Comparison of ENCODE assay signal across 8 mouse cellular contexts in the genomic region with DNA sequence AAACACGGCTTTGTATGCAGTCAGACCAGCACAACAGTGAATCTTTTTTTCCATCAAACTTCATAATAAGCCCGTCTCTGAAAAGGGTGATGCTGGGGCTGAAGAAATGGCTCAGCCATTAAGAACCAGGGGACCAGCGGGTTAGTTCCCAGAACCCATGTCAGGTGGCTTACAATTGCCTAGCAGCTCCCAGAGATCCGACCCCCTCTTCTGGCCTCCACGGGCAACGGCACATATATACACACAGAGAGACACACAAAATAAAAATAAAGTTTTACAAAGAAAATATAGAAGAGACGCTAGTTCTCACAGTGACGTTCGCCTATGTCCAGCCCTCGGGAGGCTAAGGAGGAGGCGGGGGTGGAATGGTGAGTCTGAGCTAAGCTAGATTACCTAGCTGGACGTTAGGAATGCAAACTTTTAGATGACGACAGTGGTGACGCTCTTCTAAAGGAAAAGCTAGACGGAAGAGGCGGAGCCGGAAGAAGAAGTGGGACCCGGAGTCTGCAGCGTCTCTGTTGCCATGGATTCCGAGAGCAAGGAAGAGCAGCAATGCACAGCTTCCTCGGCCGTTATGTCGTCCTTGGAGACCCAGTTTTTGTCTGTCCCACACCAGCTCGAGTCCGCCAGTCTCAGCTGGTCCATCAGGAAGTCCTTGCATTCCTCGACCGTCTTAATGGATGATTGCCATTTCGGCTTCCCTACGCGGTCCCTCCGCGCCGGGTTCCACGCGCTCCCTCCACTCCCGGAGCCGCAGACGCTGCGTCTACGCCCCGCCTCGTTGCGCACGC. TPM values are rescaled to one million over a fixed set of nuclear protein-coding genes. Genes with fewer than 3 reads are reported as not detected.
DNase-seq lines count a peak whose midpoint lies in the region; ATAC-seq and TF ChIP-seq lines count a peak whose summit lies in the region.

A gene (plus strand): TSS at position 487 of the 791 bp plus-strand sequence.

- H3K27me3 ChIP-seq in embryonic facial prominence, embryonic 14.5 days (replicated peaks; ENCODE audit: control insufficient read depth, insufficient read depth, low read length) = no peaks in the 10 kb centered on the region
- H3K27me3 ChIP-seq in heart, embryonic 12.5 days (replicated peaks) = peaks cover 19% of the 10 kb centered on the region
- H3K27me3 ChIP-seq in kidney, embryonic 15.5 days = peaks cover 6% of the 10 kb centered on the region; the same call in 1 of the 2 replicates
- no peaks in the 10 kb centered on the region for H3K27me3 ChIP-seq in limb, embryonic 14.5 days (ENCODE audit: control insufficient read depth, insufficient read depth, low read length)
- H3K27me3 ChIP-seq in midbrain, embryonic 15.5 days (replicated peaks) = peaks cover 12% of the 10 kb centered on the region
- H3K27me3 ChIP-seq in stomach, embryonic 14.5 days (ENCODE audit: control insufficient read depth, insufficient read depth, low read length) = no peaks in the 10 kb centered on the region

- ATAC-seq in embryonic facial prominence, embryonic 14.5 days (ENCODE audit: low read depth) = peak; percentile 93
- peak; percentile 62 for ATAC-seq in heart, embryonic 12.5 days (ENCODE audit: insufficient number of reproducible peaks, low FRiP score)
- peak; percentile 79 for ATAC-seq in kidney, embryonic 15.5 days (replicated peaks; ENCODE audit: low FRiP score)
- peak; percentile 92 for ATAC-seq in limb, embryonic 14.5 days (ENCODE audit: low FRiP score, low read depth)
- ATAC-seq in midbrain, embryonic 15.5 days (replicated peaks) = peak; percentile 91
- peak; percentile 86 for ATAC-seq in stomach, embryonic 14.5 days (ENCODE audit: insufficient number of reproducible peaks, insufficient read depth, low FRiP score, low read depth)

- no peaks in the 10 kb centered on the region for H3K4me1 ChIP-seq in embryonic facial prominence, embryonic 14.5 days (ENCODE audit: control insufficient read depth, insufficient read depth, low read length)
- peaks cover 19% of the 10 kb centered on the region; the same call in 1 of the 2 replicates for H3K4me1 ChIP-seq in heart, embryonic 12.5 days (replicated peaks)
- peaks cover 22% of the 10 kb centered on the region for H3K4me1 ChIP-seq in kidney, embryonic 15.5 days
- peaks cover 4% of the 10 kb centered on the region; the same call in 1 of the 2 replicates for H3K4me1 ChIP-seq in limb, embryonic 14.5 days (ENCODE audit: control insufficient read depth, insufficient read depth, low read length)
- H3K4me1 ChIP-seq in midbrain, embryonic 15.5 days = peaks cover 12% of the 10 kb centered on the region
- 0 out of 2 replicates have a peak, but pooled peaks cover 4% of the 10 kb centered on the region for H3K4me1 ChIP-seq in stomach, embryonic 14.5 days (ENCODE audit: control insufficient read depth, insufficient read depth, low read length)

- no peaks in the 10 kb centered on the region for H3K36me3 ChIP-seq in embryonic facial prominence, embryonic 14.5 days (ENCODE audit: control insufficient read depth, insufficient read depth, low read length)
- no peaks in the 10 kb centered on the region for H3K36me3 ChIP-seq in heart, embryonic 12.5 days
- no peaks in the 10 kb centered on the region for H3K36me3 ChIP-seq in kidney, embryonic 15.5 days
- H3K36me3 ChIP-seq in limb, embryonic 14.5 days (ENCODE audit: control insufficient read depth, insufficient read depth, low read length) = no peaks in the 10 kb centered on the region
- H3K36me3 ChIP-seq in midbrain, embryonic 15.5 days (replicated peaks) = no peaks in the 10 kb centered on the region
- no peaks in the 10 kb centered on the region for H3K36me3 ChIP-seq in stomach, embryonic 14.5 days (ENCODE audit: control insufficient read depth, insufficient read depth, low read length)

- WGBS in embryonic facial prominence, embryonic 14.5 days = 2% methylated on average over 44 of the region's 44 CpGs
- WGBS in heart, embryonic 12.5 days = 4% methylated on average over 44 of the region's 44 CpGs
- WGBS in kidney, embryonic 15.5 days = 3% methylated on average over 44 of the region's 44 CpGs
- 3% methylated on average over 44 of the region's 44 CpGs for WGBS in limb, embryonic 14.5 days
- WGBS in midbrain, embryonic 15.5 days = 3% methylated on average over 44 of the region's 44 CpGs
- WGBS in stomach, embryonic 14.5 days = 2% methylated on average over 44 of the region's 44 CpGs

- peak within 1 kb of the TSS; percentile 67 for H3K4me3 ChIP-seq in embryonic facial prominence, embryonic 14.5 days (ENCODE audit: low read depth, low read length)
- peak within 1 kb of the TSS; percentile 78 for H3K4me3 ChIP-seq in heart, embryonic 12.5 days
- H3K4me3 ChIP-seq in kidney, embryonic 15.5 days (replicated peaks) = peak within 1 kb of the TSS; percentile 66
- H3K4me3 ChIP-seq in limb, embryonic 14.5 days (replicated peaks; ENCODE audit: low read length) = peak within 1 kb of the TSS; percentile 46
- H3K4me3 ChIP-seq in midbrain, embryonic 15.5 days = peak within 1 kb of the TSS; percentile 70
- H3K4me3 ChIP-seq in stomach, embryonic 14.5 days (ENCODE audit: low read depth, low read length) = peak within 1 kb of the TSS; percentile 61

- H3K4me2 ChIP-seq in embryonic facial prominence, embryonic 14.5 days (ENCODE audit: low read depth, low read length) = peak within 1 kb of the TSS; percentile 86
- peak within 1 kb of the TSS; percentile 89 for H3K4me2 ChIP-seq in heart, embryonic 12.5 days
- H3K4me2 ChIP-seq in kidney, embryonic 15.5 days = peak within 1 kb of the TSS; percentile 93
- peak within 1 kb of the TSS; percentile 80 for H3K4me2 ChIP-seq in limb, embryonic 14.5 days (replicated peaks; ENCODE audit: low read depth, low read length, severe bottlenecking)
- H3K4me2 ChIP-seq in midbrain, embryonic 15.5 days = peak within 1 kb of the TSS; percentile 89
- peak within 1 kb of the TSS; percentile 87 for H3K4me2 ChIP-seq in stomach, embryonic 14.5 days (replicated peaks; ENCODE audit: low read depth, low read length)

- TF ChIP-seq POLR2A in limb, embryonic 14.5 days (IDR thresholded peaks at IDR 0.05; ENCODE audit: borderline replicate concordance, extremely low read depth, insufficient read depth, insufficient read length) = no peak

- H3K27ac ChIP-seq in embryonic facial prominence, embryonic 14.5 days (replicated peaks; ENCODE audit: low read depth, low read length) = peak within 1 kb of the TSS; percentile 65; the same call in 1 of the 2 replicates
- no peak within 1 kb of the TSS for H3K27ac ChIP-seq in heart, embryonic 12.5 days (ENCODE audit: poor library complexity, severe bottlenecking)
- H3K27ac ChIP-seq in kidney, embryonic 15.5 days = peak within 1 kb of the TSS; percentile 20; the same call in 1 of the 2 replicates
- H3K27ac ChIP-seq in limb, embryonic 14.5 days (replicated peaks; ENCODE audit: low read depth, low read length) = peak within 1 kb of the TSS; percentile 52; the same call in 1 of the 2 replicates
- no peak within 1 kb of the TSS for H3K27ac ChIP-seq in midbrain, embryonic 15.5 days
- H3K27ac ChIP-seq in stomach, embryonic 14.5 days (ENCODE audit: low read length) = no peak within 1 kb of the TSS

- peak; percentile 75 for DNase-seq in urinary bladder, postnatal 14 days (ENCODE audit: low spot score)
- DNase-seq in urinary bladder, postnatal 10 days (ENCODE audit: low spot score) = no peak
- DNase-seq in embryonic facial prominence, embryonic 14.5 days (ENCODE audit: low spot score) = peak; percentile 97
- peak; percentile 92 for DNase-seq in limb, embryonic 14.5 days (ENCODE audit: low spot score)

- H3K9ac ChIP-seq in embryonic facial prominence, embryonic 14.5 days (ENCODE audit: low read depth, low read length) = peak within 1 kb of the TSS; percentile 64
- H3K9ac ChIP-seq in heart, embryonic 12.5 days = peak within 1 kb of the TSS; percentile 69
- peak within 1 kb of the TSS; percentile 39 for H3K9ac ChIP-seq in kidney, embryonic 15.5 days
- H3K9ac ChIP-seq in limb, embryonic 14.5 days (ENCODE audit: low read depth, low read length, severe bottlenecking) = peak within 1 kb of the TSS; percentile 53
- H3K9ac ChIP-seq in midbrain, embryonic 15.5 days = peak within 1 kb of the TSS; percentile 51
- peak within 1 kb of the TSS; percentile 10; the same call in 1 of the 2 replicates for H3K9ac ChIP-seq in stomach, embryonic 14.5 days (replicated peaks; ENCODE audit: low read depth, low read length)

- H3K9me3 ChIP-seq in embryonic facial prominence, embryonic 14.5 days (ENCODE audit: control insufficient read depth, low read length) = no peaks in the 10 kb centered on the region
- no peaks in the 10 kb centered on the region for H3K9me3 ChIP-seq in heart, embryonic 12.5 days (replicated peaks)
- no peaks in the 10 kb centered on the region for H3K9me3 ChIP-seq in kidney, embryonic 15.5 days (replicated peaks)
- H3K9me3 ChIP-seq in limb, embryonic 14.5 days (ENCODE audit: control insufficient read depth, low read length) = no peaks in the 10 kb centered on the region
- no peaks in the 10 kb centered on the region for H3K9me3 ChIP-seq in midbrain, embryonic 15.5 days
- no peaks in the 10 kb centered on the region for H3K9me3 ChIP-seq in stomach, embryonic 14.5 days (ENCODE audit: control insufficient read depth, low read depth, low read length)

RNA-seq across cellular contexts. Expression of the gene that starts here (rescaled TPM):
- polyA plus RNA-seq in embryonic facial prominence, embryonic 14.5 days (2014; fragmentation: Nextera tagmentation; extraction: Ambion mirVana) = 1.3 and 1.8 TPM in 2 replicates
- polyA plus RNA-seq in heart, embryonic 12.5 days (2016; fragmentation: Nextera tagmentation; extraction: Ambion mirVana) = 0.49 and 0.55 TPM in 2 replicates
- 2.6 and 6.2 TPM in 2 replicates for polyA plus RNA-seq in kidney, embryonic 15.5 days (2015; fragmentation: Nextera tagmentation; extraction: Ambion mirVana)
- 1.4 and 1.5 TPM in 2 replicates for polyA plus RNA-seq in limb, embryonic 14.5 days (2012; rRNA removed)
- polyA plus RNA-seq in limb, embryonic 14.5 days (2014; fragmentation: Nextera tagmentation; extraction: Ambion mirVana) = 0.81 and 1.3 TPM in 2 replicates
- 0.94 and 1.0 TPM in 2 replicates for polyA plus RNA-seq in midbrain, embryonic 15.5 days (2015; fragmentation: Nextera tagmentation; extraction: Ambion mirVana)
- polyA plus RNA-seq in stomach, embryonic 14.5 days (2014; fragmentation: Nextera tagmentation; extraction: Ambion mirVana) = 0.65 and 0.66 TPM in 2 replicates

Comparison
In these comparisons a context has a peak if more than half of its experiments do, and no peak if none do; other contexts are left out.
1. Peak in ATAC-seq, H3K4me3 ChIP-seq, H3K9ac ChIP-seq and H3K4me2 ChIP-seq in heart, embryonic 12.5 days; RNA of the gene not detected or under 1 TPM.
2. Peak in ATAC-seq, H3K4me3 ChIP-seq, H3K9ac ChIP-seq and H3K4me2 ChIP-seq in stomach, embryonic 14.5 days; RNA of the gene not detected or under 1 TPM.
3. H3K27ac ChIP-seq: peak in embryonic facial prominence, embryonic 14.5 days (single experiment), kidney, embryonic 15.5 days (single experiment) and limb, embryonic 14.5 days (single experiment); none in heart, embryonic 12.5 days (single experiment), midbrain, embryonic 15.5 days (single experiment) and stomach, embryonic 14.5 days (single experiment).
4. H3K9ac ChIP-seq: peak in every context shown above with its lines; median percentile 69 in heart, embryonic 12.5 days; 64 in embryonic facial prominence, embryonic 14.5 days; 53 in limb, embryonic 14.5 days; 51 in midbrain, embryonic 15.5 days; 39 in kidney, embryonic 15.5 days; 10 in stomach, embryonic 14.5 days.
5. Peak in every context shown above with its lines, with median percentiles within 50 percentile points of each other: ATAC-seq, H3K4me2 ChIP-seq and H3K4me3 ChIP-seq.